Mouse (Mus musculus) CH12F3 (cell line): ENCODE results near the gene Ass1.

Source experiments
- in situ Hi-C: fragments of 300-500 bp; cut with MboI; formaldehyde crosslinking; loops from 2 replicates; pipeline ENCODE4 v1.14.3; 2020; ENCODE audit warnings: low sequenced_read_pairs

The Ass1 gene

GRCm38 (mm10) chr2:31458460-31458859 is 11.5 kb upstream of the Ass1 start:
- in situ Hi-C loops = no loop called here

GRCm38 (mm10) chr2:31458989-31459936 is 10.7 kb upstream of the Ass1 start:
- in situ Hi-C loops = no loop called here

- in situ Hi-C loops = no loop called here
These were observed 9.9 kb upstream of the Ass1 start for GRCm38 (mm10) chr2:31460025-31460571.

- in situ Hi-C loops = no loop called here
These were observed 9.1 kb upstream of the Ass1 start for GRCm38 (mm10) chr2:31460920-31461319.

GRCm38 (mm10) chr2:31462051-31462450 is 8.0 kb upstream of the Ass1 start:
- in situ Hi-C loops = no loop called here

- in situ Hi-C loops = no loop called here
These were observed 6.8 kb upstream of the Ass1 start for GRCm38 (mm10) chr2:31463253-31463652.

- in situ Hi-C loops = no loop called here
These were observed 6.1 kb upstream of the Ass1 start for GRCm38 (mm10) chr2:31463696-31464528.

- in situ Hi-C loops = no loop called here
These were observed 5.5 kb upstream of the Ass1 start for GRCm38 (mm10) chr2:31464529-31464910.

- in situ Hi-C loops = no loop called here
These were observed 2.5 kb upstream of the Ass1 start for GRCm38 (mm10) chr2:31467457-31467856.

GRCm38 (mm10) chr2:31468857-31469256 is 1.1 kb upstream of the Ass1 start:
- in situ Hi-C loops = no loop called here

GRCm38 (mm10) chr2:31469480-31469879 is 527 bp upstream of the Ass1 start:
- in situ Hi-C loops = no loop called here

- in situ Hi-C loops = no loop called here
These were observed 827 bp downstream of the Ass1 start for GRCm38 (mm10) chr2:31470683-31471385.

- in situ Hi-C loops = no loop called here
These were observed 1.6 kb downstream of the Ass1 start for GRCm38 (mm10) chr2:31471611-31472010.

GRCm38 (mm10) chr2:31472406-31473065 is 2.5 kb downstream of the Ass1 start:
- in situ Hi-C loops = no loop called here

- in situ Hi-C loops = no loop called here
These were observed 3.9 kb downstream of the Ass1 start for GRCm38 (mm10) chr2:31473941-31474340.

GRCm38 (mm10) chr2:31474686-31475085 is 4.7 kb downstream of the Ass1 start:
- in situ Hi-C loops = loop anchor here (25.0 kb wide), 1 partner anchor 313 kb away; no protein-coding TSS in a partner anchor

GRCm38 (mm10) chr2:31476107-31476820 is 6.3 kb downstream of the Ass1 start:
- in situ Hi-C loops = loop anchor here (25.0 kb wide), 1 partner anchor 311 kb away; no protein-coding TSS in a partner anchor

GRCm38 (mm10) chr2:31477234-31478161 is 7.5 kb downstream of the Ass1 start:
- in situ Hi-C loops = loop anchor here (25.0 kb wide), 1 partner anchor 310 kb away; no protein-coding TSS in a partner anchor
